Mouse (Mus musculus) hindbrain, embryonic 16.5 days (tissue): ENCODE measurements around the gene Gm10073. TPM values are rescaled to one million over a fixed set of nuclear protein-coding genes. Genes with fewer than 3 reads are reported as not detected.

Experiments
- ATAC-seq: fragments of 200-750 bp; cut with Nextera tagmentation; 2 replicates; pipeline ENCODE4 v1.8.0; 2017; ENCODE audit warnings: moderate TSS enrichment, moderate library complexity
- H3K27ac ChIP-seq: fragments of 300-500 bp; sonication (generic); 2 replicates; pipeline ENCODE4 v1.5.1; 2014; ENCODE audit warnings: low read depth, mild to moderate bottlenecking, control low read depth, low read length, moderate library complexity
- H3K27me3 ChIP-seq: fragments of 300-500 bp; sonication (generic); replicated peaks from 2 replicates; pipeline ENCODE4 v1.6.1; 2014; ENCODE audit warnings: low read length; ENCODE audit not compliant: control insufficient read depth, insufficient read depth
- H3K36me3 ChIP-seq: fragments of 300-500 bp; sonication (generic); 2 replicates; pipeline ENCODE4 v1.6.1; 2014; ENCODE audit warnings: mild to moderate bottlenecking, low read length, moderate library complexity, mixed read lengths; ENCODE audit not compliant: control insufficient read depth, insufficient read depth
- H3K4me1 ChIP-seq: fragments of 300-500 bp; sonication (generic); 2 replicates; pipeline ENCODE4 v1.6.1; 2014; ENCODE audit warnings: low read depth, low read length; ENCODE audit not compliant: control insufficient read depth, insufficient read depth
- H3K4me2 ChIP-seq: fragments of 300-500 bp; sonication (generic); 2 replicates; pipeline ENCODE4 v1.6.1; 2014; ENCODE audit warnings: mild to moderate bottlenecking, low read length, control low read depth, moderate library complexity
- H3K4me3 ChIP-seq: fragments of 300-500 bp; sonication (generic); 2 replicates; pipeline ENCODE4 v1.5.1; 2014; ENCODE audit warnings: mild to moderate bottlenecking, low read length, control low read depth, moderate library complexity
- H3K9ac ChIP-seq: fragments of 300-500 bp; sonication (generic); 2 replicates; pipeline ENCODE4 v1.6.1; 2014; ENCODE audit warnings: low read depth, mild to moderate bottlenecking, control low read depth, low read length, moderate library complexity
- H3K9me3 ChIP-seq: fragments of 300-500 bp; sonication (generic); 2 replicates; pipeline ENCODE4 v1.6.1; 2014; ENCODE audit warnings: mild to moderate bottlenecking, low read length, moderate library complexity; ENCODE audit not compliant: control insufficient read depth
- whole genome bisulfite sequencing: fragments of 180-500 bp; shearing (Covaris S2); extraction: QIAGEN DNeasy Blood & Tissue Kit; methylation state at CpG from one replicate; pipeline ENCODE4 v1.1.7; 2014; 5-methylcytosine and 5-hydroxymethylcytosine counted together
- polyA plus RNA-seq: library from polyadenylated mRNA; unstranded; fragments of >200 nt; fragmentation: Nextera tagmentation; extraction: Ambion mirVana; gene quantifications from 2 replicates; pipeline ENCODE4 v1.2.1, GENCODE M21; 2015

Gene Gm10073
- polyA plus RNA-seq, 1 experiment from 2014 or later = 12.5 TPM

DNA sequence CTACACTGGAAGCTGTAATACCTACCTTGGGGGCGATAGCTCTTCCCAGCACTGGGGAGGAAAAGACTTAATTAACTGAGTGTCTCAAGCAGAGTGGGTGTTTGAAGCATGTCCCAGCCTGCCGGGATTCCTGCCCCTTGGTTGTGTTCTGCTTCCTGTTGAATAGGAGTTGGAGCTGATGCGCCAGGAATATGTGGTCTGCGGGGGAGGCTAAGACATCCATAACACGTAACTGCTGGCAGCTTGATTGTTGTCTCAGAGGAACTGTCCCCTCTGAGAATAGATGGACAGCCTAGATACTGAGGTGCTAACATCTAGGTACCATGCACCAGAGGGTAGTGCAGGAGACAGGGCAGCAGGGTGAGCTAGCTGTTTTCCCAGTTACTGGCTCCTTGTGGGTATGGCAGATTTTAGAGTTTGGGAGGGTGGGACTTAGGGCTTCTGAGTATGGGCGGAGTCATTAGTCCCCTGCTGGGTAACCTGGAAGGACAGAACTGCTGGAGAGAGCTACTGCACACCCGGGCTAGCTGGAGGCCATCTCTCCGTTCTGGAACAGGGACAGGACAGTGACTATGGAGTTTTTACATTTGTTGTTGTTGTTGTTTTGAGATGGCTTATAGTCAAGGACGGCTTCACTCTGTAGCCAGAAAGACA, 44.5 kb downstream of the Gm10073 start:
- no peaks in the 10 kb centered on the region for H3K9me3 ChIP-seq
- no peak overlapping the region for H3K27ac ChIP-seq
- no peaks in the 10 kb centered on the region for H3K27me3 ChIP-seq
- no peak overlapping the region for H3K9ac ChIP-seq
- no peak overlapping the region for H3K4me2 ChIP-seq
- WGBS = 89% methylated on average over 9 of the region's 9 CpGs
- no peak for ATAC-seq
- H3K36me3 ChIP-seq = no peaks in the 10 kb centered on the region
- no peak overlapping the region for H3K4me3 ChIP-seq
- no peaks in the 10 kb centered on the region for H3K4me1 ChIP-seq

DNA sequence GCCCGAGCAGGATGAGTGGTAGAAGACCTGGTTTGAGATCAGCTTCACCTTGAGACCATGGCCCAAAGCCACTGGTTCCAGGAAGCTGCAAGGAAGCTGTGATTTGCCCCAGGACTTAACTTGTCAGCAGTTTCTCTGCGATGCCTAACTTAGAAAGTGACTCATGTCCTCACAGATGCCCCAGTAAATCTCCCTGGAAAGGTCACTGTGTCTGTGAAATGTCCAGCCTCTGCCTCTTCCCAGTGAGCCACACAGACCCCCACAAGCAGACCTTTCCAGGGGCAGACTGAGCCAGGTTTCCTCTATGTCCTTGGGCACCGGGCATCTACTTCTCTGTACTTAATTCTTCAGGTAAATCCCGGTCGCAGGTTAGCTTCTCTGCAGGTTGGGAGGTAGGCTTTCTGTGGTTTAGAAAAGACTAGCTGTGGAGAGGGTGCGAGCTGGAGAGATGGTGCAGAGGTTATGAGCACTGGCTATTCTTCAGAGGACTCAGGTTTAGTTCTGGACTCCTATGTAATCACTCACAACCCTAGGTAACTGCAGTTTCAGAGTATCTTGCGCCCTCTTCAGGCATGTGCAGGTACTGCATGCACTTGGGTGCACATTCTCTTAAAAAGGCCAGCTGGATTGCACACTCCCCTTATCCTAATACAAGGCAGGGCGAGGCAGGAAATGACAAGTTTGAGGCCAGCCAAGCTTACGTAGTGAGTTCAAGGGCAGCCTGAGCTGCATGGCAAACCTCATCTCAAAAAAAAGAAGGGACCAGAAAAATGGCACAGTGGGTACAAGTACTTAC, 45.8 kb downstream of the Gm10073 start:
- Histone ChIP-seq H3K27ac (no peak overlapping the region), H3K27me3 (no peaks in the 10 kb centered on the region), H3K36me3 (no peaks in the 10 kb centered on the region), H3K9me3 (no peaks in the 10 kb centered on the region), H3K4me1 (no peaks in the 10 kb centered on the region), H3K4me3 (no peak overlapping the region), H3K9ac (no peak overlapping the region), H3K4me2 (no peak overlapping the region)
- ATAC-seq = no peak
- WGBS = 86% methylated on average over 9 of the region's 9 CpGs

DNA sequence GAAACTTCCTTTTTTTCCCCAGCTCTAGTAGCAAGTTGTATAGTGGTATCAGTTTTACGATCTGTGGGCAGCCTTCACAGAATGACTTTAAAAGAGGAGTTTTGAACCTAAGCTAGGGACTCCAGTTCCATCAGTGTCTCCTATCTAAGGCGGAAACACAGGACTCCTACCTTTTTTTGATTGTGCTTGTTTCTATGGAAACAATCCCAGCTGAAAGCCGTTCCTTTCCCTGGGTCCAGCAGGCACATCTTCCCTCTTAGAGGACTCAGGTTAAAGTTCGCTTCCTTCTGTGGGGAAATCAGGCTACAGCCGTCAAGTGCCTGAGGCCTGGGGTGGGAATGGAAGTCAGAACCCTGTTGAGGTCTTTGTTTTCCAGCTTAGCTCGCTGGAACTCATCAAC, 46.5 kb downstream of the Gm10073 start:
- no peak overlapping the region for H3K27ac ChIP-seq
- WGBS = 53% methylated on average over 6 of the region's 6 CpGs
- no peak for ATAC-seq
- H3K4me1 ChIP-seq = no peaks in the 10 kb centered on the region
- H3K4me3 ChIP-seq = no peak overlapping the region
- no peak overlapping the region for H3K9ac ChIP-seq
- no peaks in the 10 kb centered on the region for H3K27me3 ChIP-seq
- no peaks in the 10 kb centered on the region for H3K9me3 ChIP-seq
- no peaks in the 10 kb centered on the region for H3K36me3 ChIP-seq
- no peak overlapping the region for H3K4me2 ChIP-seq

Other genes starting within 250 kb of the Gm10073 start
- gene Smpd3, start 235.5 kb downstream of the Gm10073 start, polyA plus RNA-seq = 55.0 and 63.4 TPM in 2 replicates
- gene Zfp90, start 158.1 kb downstream of the Gm10073 start, polyA plus RNA-seq = 39.8 and 40.9 TPM in 2 replicates
- not detected in 2 replicates for gene 6030452D12Rik, start 72.9 kb downstream of the Gm10073 start, polyA plus RNA-seq
- 4.7 and 5.3 TPM in 2 replicates for gene Cdh3, start 62.6 kb downstream of the Gm10073 start, polyA plus RNA-seq
- 4.6 and 6.5 TPM in 2 replicates for gene Cdh1, start 29.9 kb upstream of the Gm10073 start, polyA plus RNA-seq
- 5.5 and 5.9 TPM in 2 replicates for gene Tango6, start 109.6 kb upstream of the Gm10073 start, polyA plus RNA-seq